Mouse (Mus musculus) G1E (cell line): Measurements from ENCODE around the gene Cacna1i. TPM values are rescaled to one million over a fixed set of nuclear protein-coding genes. Genes with fewer than 3 reads are reported as not detected.

ENCODE experiments used
- ATAC-seq: 2 replicates; pipeline ENCODE4 v1.8.0; 2016; ENCODE audit warnings: mild to moderate bottlenecking; ENCODE audit not compliant: insufficient number of reproducible peaks, poor library complexity, low FRiP score, severe bottlenecking; ENCODE audit errors: extremely low read depth
- DNase-seq: peaks from one replicate; pipeline ENCODE4 v3.0.0; 2012; ENCODE audit warnings: low spot score
- H3K27me3 ChIP-seq: 2 replicates; pipeline ENCODE4 v1.6.1; 2012; ENCODE audit warnings: mild to moderate bottlenecking, low read length, inconsistent platforms; ENCODE audit not compliant: insufficient read depth
- H3K36me3 ChIP-seq: replicated peaks from 2 replicates; pipeline ENCODE3; 2012; ENCODE audit warnings: mild to moderate bottlenecking, inconsistent platforms
- H3K4me1 ChIP-seq: 2 replicates; pipeline ENCODE4 v1.6.1; 2012; ENCODE audit warnings: low read depth, low read length, inconsistent platforms, mixed read lengths; ENCODE audit not compliant: insufficient read depth
- H3K4me3 ChIP-seq: 2 replicates; pipeline ENCODE4 v1.5.1; 2012; ENCODE audit warnings: low read depth, mild to moderate bottlenecking, inconsistent platforms, low read length, moderate library complexity, mixed read lengths
- H3K9me3 ChIP-seq: replicated peaks from 2 replicates; pipeline ENCODE4 v1.6.1; 2012; ENCODE audit warnings: inconsistent platforms
- CTCF ChIP-seq: IDR thresholded peaks from 2 replicates; pipeline ENCODE4 v1.5.1; 2012; ENCODE audit warnings: low read depth, low read length, inconsistent platforms, mixed read lengths
- GATA1 ChIP-seq: IDR thresholded peaks from 2 replicates; pipeline ENCODE4 v1.6.1; 2012; ENCODE audit warnings: borderline replicate concordance, low read length, inconsistent platforms, mixed read lengths
- GATA2 ChIP-seq: IDR thresholded peaks from 2 replicates; pipeline ENCODE4 v1.6.1; 2012; ENCODE audit warnings: low read depth, low read length, inconsistent platforms, borderline replicate concordance
- POLR2AphosphoS5 ChIP-seq: IDR thresholded peaks from 2 replicates; pipeline ENCODE4 v1.6.1; 2012; ENCODE audit warnings: low read depth, low read length, inconsistent platforms; ENCODE audit not compliant: insufficient replicate concordance
- TAL1 ChIP-seq: conservative IDR thresholded peaks from 2 replicates; pipeline ENCODE4 v1.6.1; 2012; ENCODE audit warnings: low read depth, low read length, inconsistent platforms, mixed read lengths
- polyA plus RNA-seq: library from polyadenylated mRNA; stranded (reverse); fragments of >175 nt; gene quantifications from 2 replicates; pipeline ENCODE4 v1.2.3, GENCODE M21; 2012
- total RNA-seq, 2 experiments: library from RNA; stranded (forward) in 1 of 2; stranded (reverse) in 1 of 2; fragments of 200-1000 nt in 1 of 2; fragments of >200 nt in 1 of 2; fragmentation: Nextera tagmentation in 1 of 2; gene quantifications; 2 replicates each; pipeline ENCODE4 v1.2.3; 2014 to 2017

The Cacna1i gene
- total and polyA plus RNA-seq, 3 experiments = 0.05 TPM; not detected in 2

GRCm38 (mm10) chr15:80374854-80375253 is 87.8 kb downstream of the Cacna1i start:
- DNase-seq = no peak
- Histone ChIP-seq H3K27me3 (peaks cover 4% of the 10 kb centered on the region; the same call in 1 of the 2 replicates), H3K4me3 (no peak overlapping the region), H3K4me1 (no peaks in the 10 kb centered on the region), H3K36me3 (no peaks in the 10 kb centered on the region), H3K9me3 (no peaks in the 10 kb centered on the region)
- TF ChIP-seq GATA1 (no peak), TAL1 (no peak), GATA2 (no peak), POLR2AphosphoS5 (no peak), CTCF (no peak)
- no peak for ATAC-seq

- Histone ChIP-seq H3K9me3 (no peaks in the 10 kb centered on the region), H3K36me3 (no peaks in the 10 kb centered on the region), H3K4me3 (no peak overlapping the region), H3K27me3 (peaks cover 9% of the 10 kb centered on the region; the same call in 1 of the 2 replicates), H3K4me1 (no peaks in the 10 kb centered on the region)
- TF ChIP-seq GATA2 = no peak
- TF ChIP-seq POLR2AphosphoS5 = no peak
- no peak for TF ChIP-seq CTCF
- no peak for TF ChIP-seq GATA1
- TF ChIP-seq TAL1 = no peak
- DNase-seq = no peak
- ATAC-seq = no peak
These were observed 100.1 kb downstream of the Cacna1i start for GRCm38 (mm10) chr15:80387185-80387584.

GRCm38 (mm10) chr15:80391791-80392190 is 104.8 kb downstream of the Cacna1i start:
- ATAC-seq = no peak
- Histone ChIP-seq H3K27me3 (peaks cover 6% of the 10 kb centered on the region; the same call in 1 of the 2 replicates), H3K4me1 (no peaks in the 10 kb centered on the region), H3K36me3 (no peaks in the 10 kb centered on the region), H3K9me3 (no peaks in the 10 kb centered on the region), H3K4me3 (no peak overlapping the region)
- TF ChIP-seq TAL1 = no peak
- TF ChIP-seq GATA1 = no peak
- no peak for TF ChIP-seq CTCF
- no peak for TF ChIP-seq GATA2
- TF ChIP-seq POLR2AphosphoS5 = no peak
- DNase-seq = no peak

GRCm38 (mm10) chr15:80395035-80395434 is 108.0 kb downstream of the Cacna1i start:
- ATAC-seq (no peak), DNase-seq (no peak)
- H3K27me3 ChIP-seq = peaks cover 3% of the 10 kb centered on the region; the same call in 1 of the 2 replicates
- no peaks in the 10 kb centered on the region for H3K9me3 ChIP-seq
- no peaks in the 10 kb centered on the region for H3K4me1 ChIP-seq
- H3K4me3 ChIP-seq = peak overlapping the region; percentile 14; the same call in 1 of the 2 replicates
- H3K36me3 ChIP-seq = no peaks in the 10 kb centered on the region
- TF ChIP-seq GATA1 = no peak
- no peak for TF ChIP-seq POLR2AphosphoS5
- no peak for TF ChIP-seq GATA2
- TF ChIP-seq CTCF = no peak
- TF ChIP-seq TAL1 = no peak

GRCm38 (mm10) chr15:80399451-80399850 is 112.4 kb downstream of the Cacna1i start:
- Histone ChIP-seq H3K4me3 (no peak overlapping the region), H3K27me3 (no peaks in the 10 kb centered on the region; the same call in 1 of the 2 replicates), H3K4me1 (no peaks in the 10 kb centered on the region), H3K9me3 (no peaks in the 10 kb centered on the region), H3K36me3 (no peaks in the 10 kb centered on the region)
- ATAC-seq (no peak), DNase-seq (no peak)
- TF ChIP-seq CTCF = no peak
- no peak for TF ChIP-seq GATA1
- TF ChIP-seq TAL1 = no peak
- TF ChIP-seq POLR2AphosphoS5 = no peak
- no peak for TF ChIP-seq GATA2

GRCm38 (mm10) chr15:80401387-80401898 is 114.4 kb downstream of the Cacna1i start:
- peaks cover 5% of the 10 kb centered on the region for H3K9me3 ChIP-seq
- DNase-seq = no peak
- TF ChIP-seq TAL1 = no peak
- no peak for TF ChIP-seq GATA2
- no peak for TF ChIP-seq CTCF
- TF ChIP-seq GATA1 = no peak
- TF ChIP-seq POLR2AphosphoS5 = no peak
- H3K36me3 ChIP-seq = no peaks in the 10 kb centered on the region
- no peak overlapping the region for H3K4me3 ChIP-seq
- H3K4me1 ChIP-seq = no peaks in the 10 kb centered on the region
- no peak for ATAC-seq
- no peaks in the 10 kb centered on the region; the same call in 1 of the 2 replicates for H3K27me3 ChIP-seq

GRCm38 (mm10) chr15:80401980-80402379 is 114.9 kb downstream of the Cacna1i start:
- no peaks in the 10 kb centered on the region; the same call in 1 of the 2 replicates for H3K27me3 ChIP-seq
- no peak overlapping the region for H3K4me3 ChIP-seq
- H3K36me3 ChIP-seq = no peaks in the 10 kb centered on the region
- no peaks in the 10 kb centered on the region for H3K4me1 ChIP-seq
- H3K9me3 ChIP-seq = peaks cover 5% of the 10 kb centered on the region
- DNase-seq (no peak), ATAC-seq (no peak)
- TF ChIP-seq CTCF (no peak), GATA2 (no peak), TAL1 (no peak), POLR2AphosphoS5 (no peak), GATA1 (no peak)
